ENCODE assay signal across 11 mouse cellular contexts in genomic region chr10:62060969-62061678, GRCm38 (mm10).
DNase-seq lines count a peak whose midpoint lies in the region; ATAC-seq and TF ChIP-seq lines count a peak whose summit lies in the region.
"Had no signal": no experiment of that assay in that cellular context is flagged by ENCODE, and none has a peak within 500 bp of the region (broad histone marks: within the 10 kb centered on the region; RNA-seq: fewer than 3 reads in every experiment).

No protein-coding gene starts in this region.

- TF ChIP-seq POLR2A in ES-Bruce4 (IDR thresholded peaks at IDR 0.05; ENCODE audit: insufficient read depth, low read length) = no peak

- TF ChIP-seq EP300 in ES-Bruce4 (IDR thresholded peaks at IDR 0.05; ENCODE audit: insufficient read depth, low read depth, low read length) = peak; percentile 88

- H3K4me3 ChIP-seq in kidney, embryonic 15.5 days (replicated peaks) = no peak overlapping the region
- no peak overlapping the region for H3K4me3 ChIP-seq in ES-Bruce4 (ENCODE audit: low read depth, low read length)
- no peak overlapping the region for H3K4me3 ChIP-seq in ES-E14 (ENCODE audit: insufficient read depth in 1 of 2, low read depth in 1 of 2, low read length in 2 of 2, poor library complexity in 1 of 2, severe bottlenecking in 1 of 2)
- no peak overlapping the region for H3K4me3 ChIP-seq in hindbrain, postnatal 0 days (ENCODE audit: low read length)
- H3K4me3 ChIP-seq: forebrain, embryonic 12.5 days had no signal

- no peaks in the 10 kb centered on the region for H3K36me3 ChIP-seq in kidney, embryonic 15.5 days
- H3K36me3 ChIP-seq in ES-Bruce4 (ENCODE audit: control insufficient read depth, insufficient read depth, low read length, poor library complexity, severe bottlenecking) (no peaks in the 10 kb centered on the region), ES-E14 (ENCODE audit: control insufficient read depth, insufficient read depth, low read length, poor library complexity, severe bottlenecking) (no peaks in the 10 kb centered on the region)
- H3K36me3 ChIP-seq in hindbrain, postnatal 0 days (ENCODE audit: insufficient read depth, low read length) = no peaks in the 10 kb centered on the region
- H3K36me3 ChIP-seq: forebrain, embryonic 12.5 days had no signal

- H3K4me1 ChIP-seq in kidney, embryonic 15.5 days = peaks cover 34% of the 10 kb centered on the region
- H3K4me1 ChIP-seq in ES-Bruce4 (ENCODE audit: control insufficient read depth, insufficient read depth, low read length) (no peaks in the 10 kb centered on the region), ES-E14 (ENCODE audit: control insufficient read depth in 2 of 2, insufficient read depth in 2 of 2, low read length in 2 of 2, poor library complexity in 1 of 2) (peaks cover 11 to 23% of the 10 kb centered on the region in 2 experiments)
- peaks cover 12% of the 10 kb centered on the region; the same call in 1 of the 2 replicates for H3K4me1 ChIP-seq in hindbrain, postnatal 0 days (ENCODE audit: insufficient read depth, low read length)

- intact Hi-C loops in left cerebral cortex, postnatal 25 days (cut with DNase I) = no loop called here

- peak overlapping the region; percentile 56; the same call in 1 of the 2 replicates for H3K27ac ChIP-seq in kidney, embryonic 15.5 days
- H3K27ac ChIP-seq in ES-Bruce4 (ENCODE audit: insufficient read depth, low read length) (no peak overlapping the region), ES-E14 (ENCODE audit: insufficient read depth, low read depth, low read length, poor library complexity, severe bottlenecking) (peak overlapping the region; percentile 33; the same call in 1 of the 2 replicates)
- no peak overlapping the region for H3K27ac ChIP-seq in hindbrain, postnatal 0 days
- H3K27ac ChIP-seq: forebrain, embryonic 12.5 days; stomach, postnatal 0 days had no signal

- peaks cover 21% of the 10 kb centered on the region; the same call in 1 of the 2 replicates for H3K27me3 ChIP-seq in kidney, embryonic 15.5 days
- no peaks in the 10 kb centered on the region for H3K27me3 ChIP-seq in ES-Bruce4 (ENCODE audit: control insufficient read depth, insufficient read depth, low read length, poor library complexity, severe bottlenecking)
- no peaks in the 10 kb centered on the region for H3K27me3 ChIP-seq in hindbrain, postnatal 0 days (ENCODE audit: insufficient read depth, low read length)
- H3K27me3 ChIP-seq: forebrain, embryonic 12.5 days had no signal

- TF ChIP-seq CTCF in ES-Bruce4 (IDR thresholded peaks at IDR 0.05; ENCODE audit: low read depth, low read length) = no peak
- TF ChIP-seq CTCF in hindbrain, postnatal 0 days (IDR thresholded peaks at IDR 0.05; ENCODE audit: low read depth) = no peak

- DNase-seq in kidney, adult 8-10 months = no peak
- DNase-seq in ES-E14 (ENCODE audit: low read depth, low spot score) = no peak
- peak; percentile 36 for DNase-seq in hindbrain, postnatal 0 days (ENCODE audit: low spot score)
- no peak for DNase-seq in left cerebral cortex, postnatal 25 days (ENCODE audit: low spot score in 2 of 2)
- no peak for DNase-seq in adrenal gland, postnatal 4 days (ENCODE audit: low spot score in 2 of 2)
- DNase-seq: gastrocnemius, postnatal 36 days had no signal

- no peaks in the 10 kb centered on the region for H3K9me3 ChIP-seq in kidney, embryonic 15.5 days (replicated peaks)
- H3K9me3 ChIP-seq in ES-Bruce4 (replicated peaks; ENCODE audit: control insufficient read depth, insufficient read depth, low read length, poor library complexity, severe bottlenecking) (no peaks in the 10 kb centered on the region), ES-E14 (ENCODE audit: control insufficient read depth, insufficient read depth, low read depth, low read length) (no peaks in the 10 kb centered on the region)
- no peaks in the 10 kb centered on the region for H3K9me3 ChIP-seq in hindbrain, postnatal 0 days (ENCODE audit: low read length)
- H3K9me3 ChIP-seq: forebrain, embryonic 12.5 days had no signal

- 0 out of 2 replicates have a peak, but pooled peaks have one; percentile 20 for ATAC-seq in kidney, embryonic 15.5 days (replicated peaks; ENCODE audit: low FRiP score)
- 0 out of 2 replicates have a peak, but pooled peaks have one; percentile 30 for ATAC-seq in hindbrain, postnatal 0 days
- ATAC-seq in granulocyte monocyte progenitor cell, adult 5-6 weeks (replicated peaks; ENCODE audit: poor library complexity, severe bottlenecking) = no peak

- peak overlapping the region; percentile 3; the same call in 1 of the 2 replicates for H3K4me2 ChIP-seq in kidney, embryonic 15.5 days
- no peak overlapping the region for H3K4me2 ChIP-seq in hindbrain, postnatal 0 days (ENCODE audit: low read depth, low read length)
- H3K4me2 ChIP-seq: forebrain, embryonic 12.5 days had no signal

- no peak overlapping the region for H3K9ac ChIP-seq in kidney, embryonic 15.5 days
- H3K9ac ChIP-seq in ES-Bruce4 (ENCODE audit: low read depth, poor library complexity, severe bottlenecking) = no peak overlapping the region
- H3K9ac ChIP-seq in ES-E14 (ENCODE audit: insufficient read depth, low read depth, low read length, poor library complexity, severe bottlenecking) = no peak overlapping the region
- no peak overlapping the region for H3K9ac ChIP-seq in hindbrain, postnatal 0 days (replicated peaks; ENCODE audit: low read length)
- H3K9ac ChIP-seq: forebrain, embryonic 12.5 days had no signal

- 12% methylated on average over 14 of the region's 14 CpGs for WGBS in kidney, embryonic 15.5 days
- WGBS in hindbrain, postnatal 0 days = 33% methylated on average over 14 of the region's 14 CpGs

- in situ Hi-C loops in ES-E14 (cut with MboI; ENCODE audit: low sequenced_read_pairs in 2 of 2, unreplicated experiment in 2 of 2) = no loop called here

TF ChIP-seq in ES-E14, 5 proteins besides CTCF, POLR2A, EP300 and RAD21:
- TF ChIP-seq CHD2 (IDR thresholded peaks at IDR 0.05; ENCODE audit: low read depth, low read length) = no peak
- TF ChIP-seq HCFC1 (IDR thresholded peaks at IDR 0.05; ENCODE audit: borderline replicate concordance, insufficient read depth, low read length) = no peak
- no peak for TF ChIP-seq ZNF384 (IDR thresholded peaks at IDR 0.05; ENCODE audit: low read depth, low read length)
- TF ChIP-seq MAFK (IDR thresholded peaks at IDR 0.05; ENCODE audit: insufficient read depth, low read depth, low read length) = no peak
- no peak for TF ChIP-seq ZC3H11A (IDR thresholded peaks at IDR 0.05; ENCODE audit: borderline replicate concordance, low read depth, low read length)
TF ChIP-seq in ES-E14: peak in this region for 0.

Comparison
In these comparisons a context has a peak if more than half of its experiments do, and no peak if none do; other contexts are left out.
1. H3K27ac ChIP-seq: peak in kidney, embryonic 15.5 days (single experiment) and ES-E14 (single experiment); none in ES-Bruce4 (single experiment) and hindbrain, postnatal 0 days (single experiment).